Mouse (Mus musculus) stomach, postnatal 0 days (tissue): ENCODE results near the gene Tspan12.

Source experiments
- CTCF ChIP-seq: IDR thresholded peaks from 2 replicates; pipeline ENCODE4 v1.5.1; 2016; ENCODE audit warnings: antibody characterized with exemption, low read depth, mild to moderate bottlenecking, moderate library complexity
- EP300 ChIP-seq: optimal IDR thresholded peaks from 2 replicates; pipeline ENCODE3; 2016; ENCODE audit warnings: antibody characterized with exemption

- no peak for TF ChIP-seq EP300
- no peak for TF ChIP-seq CTCF
Measured at GRCm38 (mm10) chr6:21867310-21867709, 15.0 kb upstream of the Tspan12 start.
